Mouse (Mus musculus): Measurements from ENCODE around the gene Muc15. TPM values are rescaled to one million over a fixed set of nuclear protein-coding genes. Genes with fewer than 3 reads are reported as not detected.

Gene Muc15
- total RNA-seq (2023) = not detected

DNA sequence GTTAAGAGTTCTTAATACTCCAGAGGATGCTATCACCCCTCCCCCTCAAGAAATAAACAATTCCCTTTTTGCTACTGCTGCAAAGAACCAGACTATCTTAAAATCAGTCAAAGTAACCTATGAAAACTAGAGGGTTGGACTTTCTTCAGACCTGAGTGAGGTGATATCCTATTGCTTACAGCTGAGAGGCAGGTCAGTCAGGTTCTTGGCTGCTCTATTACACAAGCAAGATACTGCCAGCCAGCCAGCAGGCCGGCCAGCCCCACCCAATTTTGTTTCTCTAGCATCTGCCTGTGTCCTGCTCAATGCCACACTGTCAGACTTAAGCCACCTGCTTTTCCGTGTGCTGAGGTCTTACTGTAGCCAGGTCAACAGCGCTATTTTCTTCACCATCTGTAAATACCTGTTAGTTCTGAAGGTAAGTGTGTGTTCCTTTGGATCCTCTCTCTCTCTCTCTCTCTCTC lies at the start of gene Muc15:
TSS of gene Muc15 (plus strand) at position 51 of the 464 bp plus-strand sequence.

Other genes with a start within 250 kb of the Muc15 start
- not detected for gene Slc5a12, start 124.0 kb upstream of the Muc15 start, total RNA-seq (2023)
- not detected for gene Ano3, start 229.6 kb downstream of the Muc15 start, total RNA-seq (2023)